Mouse (Mus musculus) cerebellum, postnatal 14 days (tissue): ENCODE data around the gene Ap3d1.

Experiments
- DNase-seq, 2 experiments: peaks; one replicate each; pipeline ENCODE4 v3.0.0; 2021; ENCODE audit warnings: mixed read lengths in 2 of 2

Gene Ap3d1

DNA sequence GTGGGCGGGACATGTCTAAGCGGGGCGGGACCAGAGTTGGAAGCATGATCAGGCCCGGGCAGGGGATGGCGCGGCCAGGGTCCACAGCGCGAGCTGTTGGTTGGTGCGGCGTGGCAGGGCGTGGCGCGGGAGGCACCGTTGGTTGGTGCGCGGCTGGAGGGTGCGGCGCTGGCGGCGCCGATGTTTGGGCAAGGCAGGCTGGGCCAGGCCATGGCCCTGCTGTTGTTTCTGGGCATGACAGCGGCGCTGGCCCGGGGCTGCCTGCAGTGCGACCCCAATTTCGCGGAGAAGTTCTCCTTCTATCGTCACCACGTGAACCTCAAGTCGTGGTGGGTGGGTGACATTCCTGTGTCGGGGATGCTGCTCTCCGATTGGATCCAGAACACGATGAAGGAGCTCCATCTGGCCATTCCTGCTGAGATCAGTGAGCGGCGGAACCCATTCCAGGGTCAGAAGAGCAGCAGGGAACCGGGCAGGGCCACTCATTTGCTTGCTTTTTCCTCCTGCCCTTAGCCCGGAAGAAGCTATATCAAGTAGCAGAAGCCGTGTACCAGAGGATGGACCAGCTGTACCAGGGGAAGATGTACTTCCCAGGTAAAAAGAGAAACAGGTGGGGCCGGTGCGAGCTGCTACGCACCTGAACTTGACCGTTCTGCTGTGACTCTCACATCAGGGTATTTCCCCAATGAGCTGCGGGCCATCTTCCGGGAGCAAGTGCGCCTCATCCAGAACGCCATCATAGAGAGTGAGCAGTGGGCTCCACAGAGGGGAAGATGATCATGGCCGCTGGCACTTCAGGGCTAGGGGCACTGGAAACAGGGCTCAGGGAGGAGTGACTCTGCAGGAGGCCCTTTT is 39.3 kb downstream of the Ap3d1 start:
- DNase-seq: peak; percentile 95 to 96

DNA sequence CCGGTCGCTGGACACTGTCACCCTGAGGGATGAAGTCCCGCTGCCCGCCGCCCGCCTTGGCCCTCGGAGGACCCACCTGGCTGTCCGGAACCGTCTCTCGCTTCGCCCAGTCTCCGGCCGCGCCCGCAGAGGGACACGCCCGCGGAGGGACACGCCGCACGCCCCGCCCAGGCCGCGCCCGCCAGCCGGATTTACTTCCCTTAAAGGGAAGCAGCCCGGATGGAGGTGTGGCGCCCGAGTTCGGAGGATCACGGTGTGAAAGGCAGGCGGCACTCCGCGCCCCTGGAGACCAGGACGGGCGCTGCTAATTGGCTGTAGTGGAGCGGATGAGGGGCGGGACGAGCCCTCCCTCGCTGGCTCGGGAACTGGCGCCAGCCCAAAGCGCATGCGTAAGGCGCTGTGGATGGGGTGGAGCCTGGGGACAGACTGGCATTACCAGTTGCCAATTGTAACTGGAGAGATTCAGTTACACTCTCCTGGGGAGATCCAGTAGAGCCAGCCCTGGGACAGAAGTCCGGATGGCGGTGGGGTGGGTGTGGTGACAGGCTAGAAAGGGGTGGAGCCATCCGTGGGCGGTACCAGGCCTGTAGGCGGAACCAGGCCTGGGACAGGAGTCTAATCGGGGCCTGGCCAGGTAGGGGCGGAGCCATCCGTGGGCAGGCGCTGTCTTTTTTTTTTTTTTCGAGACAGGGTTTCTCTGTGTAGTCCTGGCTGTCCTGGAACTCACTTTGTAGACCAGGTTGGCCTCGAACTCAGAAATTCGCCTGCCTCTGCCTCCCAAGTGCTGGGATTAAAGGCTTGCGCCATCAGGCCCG is 40.1 kb downstream of the Ap3d1 start, which contains the start of the genes Mob3a and Izumo4:
TSS of gene Mob3a (minus strand) at position 257 of the 815 bp plus-strand sequence.
TSS of gene Izumo4 (plus strand) at position 464 of the 815 bp plus-strand sequence.
- DNase-seq: peak; percentile 98 to 99

DNA sequence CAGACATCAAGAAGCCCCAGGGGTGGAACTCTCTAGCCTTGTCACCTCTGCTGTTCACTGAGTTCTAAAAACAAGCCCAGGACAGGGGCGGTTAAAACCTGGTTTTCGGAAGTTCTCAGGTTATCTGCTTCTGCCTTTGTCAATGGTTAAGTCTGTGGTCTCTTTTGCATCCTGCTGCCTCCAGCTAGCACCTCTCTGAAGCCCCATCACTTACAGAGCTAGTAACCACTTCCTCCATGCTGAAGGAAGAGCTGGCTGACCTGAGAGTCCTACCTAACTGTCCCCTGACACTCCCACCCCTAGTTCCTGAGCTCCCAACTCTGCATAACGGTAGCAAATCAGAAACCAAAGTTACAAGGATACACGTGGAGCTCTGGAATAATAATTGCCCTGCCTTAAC is 41.3 kb downstream of the Ap3d1 start:
- no peak for DNase-seq

DNA sequence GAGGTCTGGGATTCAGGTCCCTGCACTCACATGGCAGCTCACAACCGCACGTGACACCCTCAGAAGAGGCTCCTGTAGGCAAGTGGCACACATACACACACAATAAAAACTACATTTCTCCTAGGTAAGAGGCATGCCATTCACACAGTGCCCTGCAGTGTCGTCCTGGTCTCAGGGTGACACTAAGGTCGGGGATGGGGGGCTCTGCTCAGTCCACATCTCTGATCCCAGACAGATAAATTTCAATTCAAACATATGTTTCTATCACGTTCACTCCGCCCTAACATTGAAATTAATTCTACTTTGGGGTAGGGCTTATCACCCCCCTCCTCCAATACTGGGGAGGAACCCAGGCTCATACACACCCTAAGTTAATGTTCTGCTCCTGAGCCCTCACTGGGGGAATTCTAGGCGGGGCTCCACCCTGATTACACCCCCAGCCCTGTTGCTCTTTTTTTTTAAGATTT is 42.0 kb downstream of the Ap3d1 start:
- no peak for DNase-seq

DNA sequence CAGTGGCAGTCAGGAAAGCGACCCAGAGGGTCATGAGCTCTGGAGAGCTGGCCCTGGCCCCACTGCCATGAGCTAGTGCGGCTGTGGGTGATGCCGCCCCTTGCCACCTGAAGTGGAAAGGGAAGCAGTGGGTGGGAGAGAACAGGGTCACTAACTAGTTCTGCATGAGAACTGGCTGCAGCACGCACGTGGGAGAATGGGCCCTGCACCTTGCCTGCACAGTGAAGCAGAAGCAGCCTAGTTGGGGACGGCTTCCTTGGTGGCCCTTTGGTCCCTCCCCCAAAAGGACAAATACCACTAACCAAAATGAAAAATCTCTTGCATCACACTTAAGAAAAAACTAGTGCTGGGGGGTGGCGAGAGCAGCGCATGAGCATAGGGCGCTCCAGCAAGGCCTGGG is 43.5 kb downstream of the Ap3d1 start:
- no peak for DNase-seq

DNA sequence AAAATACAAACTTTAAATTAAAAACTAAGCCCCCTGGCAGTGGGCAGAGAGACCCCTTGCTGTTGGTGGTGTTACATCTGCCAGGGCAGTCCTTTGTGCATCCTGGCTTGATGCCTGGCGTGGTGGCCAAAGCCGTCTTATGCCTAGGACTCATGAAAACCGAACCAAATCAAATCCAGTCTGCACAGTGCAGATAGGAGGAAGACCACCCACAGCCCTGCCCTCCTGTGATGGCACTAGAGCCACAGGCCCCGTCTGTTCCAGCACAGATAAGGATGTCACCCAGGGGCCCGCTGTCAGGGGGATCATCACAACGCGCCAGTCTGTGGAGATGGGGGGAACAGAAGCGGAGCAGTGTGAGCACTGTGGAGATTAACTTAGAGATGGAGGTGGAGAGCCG is 44.3 kb downstream of the Ap3d1 start:
- peak in 1 of 2 experiments; percentile 58 for DNase-seq

DNA sequence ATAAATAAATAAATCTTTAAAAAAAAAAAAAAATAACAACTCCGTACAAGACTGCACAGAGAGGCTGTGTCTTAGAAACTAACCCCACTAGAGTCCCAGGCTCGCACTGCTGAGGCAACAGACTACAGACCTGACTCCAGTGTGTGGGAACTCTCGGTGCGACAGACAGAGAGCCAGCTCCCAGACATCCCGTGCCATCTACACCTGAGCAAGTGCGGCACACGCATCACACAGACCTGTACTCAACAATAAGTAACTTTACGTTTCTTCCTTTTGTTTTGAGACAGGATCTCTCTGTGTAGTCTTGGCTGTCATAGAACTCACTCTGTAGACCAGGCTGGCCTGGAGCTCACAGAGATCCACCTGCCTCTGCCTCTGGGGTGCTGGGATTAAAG is 44.7 kb downstream of the Ap3d1 start:
- no peak for DNase-seq

- DNase-seq: no peak
These were observed 45.3 kb downstream of the Ap3d1 start for GRCm38 (mm10) chr10:80696502-80697392.

GRCm38 (mm10) chr10:80695801-80696501 is 46.1 kb downstream of the Ap3d1 start:
- DNase-seq: no peak

DNA sequence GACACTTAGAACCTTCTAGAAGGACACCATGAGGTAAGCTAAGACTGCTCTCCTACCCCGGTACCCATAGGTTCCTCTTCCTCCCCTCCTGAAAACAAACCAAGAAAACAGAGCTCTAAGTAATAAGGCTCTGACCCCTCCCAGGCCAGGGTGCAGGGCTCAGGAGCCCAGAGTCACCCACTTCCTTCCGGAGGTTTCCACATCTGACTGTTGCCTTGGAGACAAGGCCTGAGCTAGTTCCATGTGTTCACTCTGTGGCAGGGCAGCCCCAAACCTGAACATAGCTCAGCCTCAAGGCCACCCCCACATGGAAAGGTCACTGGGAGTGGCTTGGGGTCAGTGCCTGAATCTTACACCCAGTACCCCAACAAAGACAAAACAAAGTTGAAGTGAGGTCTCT is 46.9 kb downstream of the Ap3d1 start:
- DNase-seq: no peak

- no peak for DNase-seq
These were observed 47.7 kb downstream of the Ap3d1 start for GRCm38 (mm10) chr10:80694159-80694938.

DNA sequence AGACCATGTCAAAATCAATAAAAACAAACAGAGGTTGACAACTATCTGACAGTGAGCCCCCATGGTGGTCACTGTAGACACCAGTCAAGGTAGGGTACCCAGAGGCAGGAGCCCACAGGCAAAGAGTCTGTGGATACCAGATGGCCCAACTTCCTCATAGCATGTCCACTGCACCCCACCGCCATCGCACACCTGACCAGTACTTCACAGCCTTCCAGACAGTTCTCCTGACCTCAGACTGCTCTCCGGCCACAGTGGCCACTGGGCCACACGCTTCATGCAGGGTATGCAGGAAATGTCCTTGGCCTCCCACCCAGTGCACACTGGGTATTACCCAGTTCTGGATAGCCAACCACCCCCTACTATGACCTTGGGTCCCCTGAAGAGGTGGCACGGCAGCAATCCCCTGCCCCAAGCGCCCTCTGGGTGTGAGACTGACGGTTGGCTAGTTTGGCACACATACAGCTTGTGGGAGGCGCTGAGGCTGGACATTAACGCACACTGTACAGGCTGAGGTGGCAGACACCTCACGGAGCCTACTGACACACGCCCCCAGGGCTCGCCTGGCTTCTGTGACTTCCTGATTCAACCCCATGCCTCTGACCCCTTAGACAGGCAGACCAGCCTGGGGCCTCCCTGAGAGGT is 48.5 kb downstream of the Ap3d1 start:
- DNase-seq: no peak

- DNase-seq: no peak
These were observed 49.6 kb downstream of the Ap3d1 start for GRCm38 (mm10) chr10:80692249-80693165.

DNA sequence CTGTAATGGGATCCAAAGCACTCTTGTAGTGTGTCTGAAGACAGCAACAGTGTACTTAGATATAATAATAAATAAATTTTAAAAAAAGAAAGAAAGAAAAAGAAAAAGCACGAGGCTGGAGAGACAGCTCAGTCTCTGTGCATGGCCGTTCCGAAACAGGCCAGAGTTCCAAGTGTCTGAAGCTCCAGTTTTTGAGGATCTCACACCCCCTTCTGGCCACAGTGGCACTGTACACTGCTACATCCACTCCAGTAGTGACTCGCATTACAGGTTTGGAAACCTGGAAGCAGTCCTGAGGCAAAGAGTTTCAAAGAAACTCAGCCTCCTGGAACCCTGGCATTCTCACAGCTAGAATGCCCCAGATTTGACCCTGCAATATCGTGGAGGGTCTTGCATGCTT is 54.2 kb downstream of the Ap3d1 start:
- peak; percentile 84 to 86 for DNase-seq

DNA sequence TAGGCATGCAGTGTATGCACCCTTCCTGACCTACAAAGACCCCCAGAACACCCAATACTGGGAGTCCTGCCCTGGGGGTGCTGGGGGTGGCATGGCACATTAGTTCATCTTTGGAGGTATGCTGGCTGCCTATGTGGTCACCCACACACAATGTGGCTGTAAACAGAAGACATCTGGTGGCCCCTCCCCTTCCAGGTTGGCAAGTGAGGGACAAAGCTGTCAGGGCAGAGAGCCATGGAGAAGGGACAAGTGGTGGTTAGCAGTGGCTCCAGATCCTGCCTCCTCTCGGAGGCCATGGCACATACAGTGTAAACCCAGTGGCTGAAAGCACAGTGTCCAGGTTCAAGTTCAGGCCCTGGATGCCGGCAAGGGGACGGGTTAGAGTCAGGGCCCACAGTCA is 55.4 kb downstream of the Ap3d1 start:
- peak; percentile 29 to 53 for DNase-seq

DNA sequence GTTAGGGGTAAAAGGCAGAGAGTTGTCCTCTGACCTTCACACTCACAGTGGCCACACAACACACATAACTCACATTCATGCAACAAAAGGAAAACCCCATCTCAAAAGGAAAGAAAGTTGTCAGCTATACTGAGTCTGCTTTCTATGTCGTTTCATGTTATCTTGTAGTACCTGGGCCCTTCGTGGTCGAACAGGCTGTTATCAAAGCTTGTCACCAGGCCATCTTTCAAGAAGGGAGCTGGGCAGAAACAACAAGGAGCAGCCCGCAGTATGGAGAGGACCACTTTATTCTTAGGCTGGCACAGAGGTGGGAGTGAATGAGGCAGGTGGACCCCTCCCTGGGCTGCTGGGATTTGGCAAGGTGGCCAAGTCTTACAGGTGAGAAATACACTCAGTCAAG is 57.1 kb downstream of the Ap3d1 start:
- DNase-seq: no peak

- DNase-seq: peak; percentile 74 to 81
These were observed 57.9 kb downstream of the Ap3d1 start for GRCm38 (mm10) chr10:80684214-80684613.

DNA sequence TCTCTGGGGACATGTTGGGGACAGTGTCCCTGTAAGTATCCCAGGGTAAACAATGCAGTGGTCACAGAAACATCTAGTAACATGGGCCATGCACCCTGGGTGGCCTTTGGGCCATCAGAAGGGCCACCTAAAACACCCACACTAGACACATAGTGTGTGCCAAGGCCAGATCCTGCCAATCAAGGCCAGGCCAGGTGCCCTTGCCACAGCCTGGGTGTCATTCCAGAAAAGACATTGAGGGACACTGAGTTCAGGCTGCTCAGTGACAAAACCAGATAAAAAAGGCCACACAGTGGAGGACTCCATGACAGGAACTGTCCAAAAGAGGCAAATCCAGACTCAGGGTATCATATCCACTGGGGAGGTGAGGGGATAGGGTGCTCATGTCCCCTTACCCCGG is 58.4 kb downstream of the Ap3d1 start:
- no peak for DNase-seq

GRCm38 (mm10) chr10:80682003-80682402 is 60.1 kb downstream of the Ap3d1 start:
- DNase-seq: no peak
